Mouse (Mus musculus): Measurements from ENCODE around the gene B3galnt1. TPM values are rescaled to one million over a fixed set of nuclear protein-coding genes. Genes with fewer than 3 reads are reported as not detected.

Gene B3galnt1
- polyA plus RNA-seq, 1 experiment from 2014 or later: 111 TPM

GRCm38 (mm10) chr3:69561686-69562085 lies 37.1 kb downstream of the B3galnt1 start:
- no peak overlapping the region for H3K9ac ChIP-seq (replicated peaks)
- ATAC-seq (ENCODE audit: low FRiP score): no peak
- H3K9me3 ChIP-seq (replicated peaks): no peaks in the 10 kb centered on the region
- H3K27me3 ChIP-seq (replicated peaks): no peaks in the 10 kb centered on the region
- no peak overlapping the region for H3K4me3 ChIP-seq (replicated peaks)
- WGBS: 75% methylated on average over 5 of the region's 5 CpGs
- peaks cover 6% of the 10 kb centered on the region; the same call in 1 of the 2 replicates for H3K4me1 ChIP-seq
- no peak overlapping the region for H3K27ac ChIP-seq (replicated peaks)
- no peak overlapping the region for H3K4me2 ChIP-seq
- no peaks in the 10 kb centered on the region for H3K36me3 ChIP-seq

- no peak overlapping the region for H3K4me3 ChIP-seq (replicated peaks)
- 90% methylated on average over 7 of the region's 7 CpGs for WGBS
These were observed 38.8 kb downstream of the B3galnt1 start for GRCm38 (mm10) chr3:69559975-69560330.

GRCm38 (mm10) chr3:69559316-69559974 lies 39.3 kb downstream of the B3galnt1 start:
- Histone ChIP-seq H3K27ac (replicated peaks) (no peak overlapping the region), H3K9ac (replicated peaks) (no peak overlapping the region), H3K4me2 (no peak overlapping the region), H3K4me1 (peaks cover 6% of the 10 kb centered on the region; the same call in 1 of the 2 replicates), H3K36me3 (no peaks in the 10 kb centered on the region), H3K27me3 (replicated peaks) (no peaks in the 10 kb centered on the region), H3K9me3 (replicated peaks) (no peaks in the 10 kb centered on the region), H3K4me3 (replicated peaks) (no peak overlapping the region)
- WGBS: 83% methylated on average over 6 of the region's 6 CpGs
- no peak for ATAC-seq (ENCODE audit: low FRiP score)

More at GRCm38 (mm10) chr3:69559975-69560330, 38.8 kb downstream of the B3galnt1 start:
- Histone ChIP-seq H3K27me3 (replicated peaks) (no peaks in the 10 kb centered on the region), H3K27ac (replicated peaks) (no peak overlapping the region), H3K9ac (replicated peaks) (no peak overlapping the region), H3K4me2 (no peak overlapping the region), H3K4me1 (peaks cover 6% of the 10 kb centered on the region; the same call in 1 of the 2 replicates), H3K36me3 (no peaks in the 10 kb centered on the region), H3K9me3 (replicated peaks) (no peaks in the 10 kb centered on the region)
- no peak for ATAC-seq (ENCODE audit: low FRiP score)

GRCm38 (mm10) chr3:69556092-69556778 lies 42.5 kb downstream of the B3galnt1 start:
- Histone ChIP-seq H3K27ac (replicated peaks) (no peak overlapping the region), H3K9ac (replicated peaks) (no peak overlapping the region), H3K9me3 (replicated peaks) (no peaks in the 10 kb centered on the region), H3K4me1 (peaks cover 6% of the 10 kb centered on the region; the same call in 1 of the 2 replicates), H3K4me3 (replicated peaks) (no peak overlapping the region), H3K4me2 (no peak overlapping the region), H3K36me3 (no peaks in the 10 kb centered on the region; the same call in 1 of the 2 replicates), H3K27me3 (replicated peaks) (no peaks in the 10 kb centered on the region)
- WGBS: 86% methylated on average over 12 of the region's 12 CpGs
- no peak for ATAC-seq (ENCODE audit: low FRiP score)

GRCm38 (mm10) chr3:69555511-69555910 lies 43.2 kb downstream of the B3galnt1 start:
- no peak overlapping the region for H3K27ac ChIP-seq (replicated peaks)
- H3K27me3 ChIP-seq (replicated peaks): no peaks in the 10 kb centered on the region
- no peak overlapping the region for H3K4me3 ChIP-seq (replicated peaks)
- no peak for ATAC-seq (ENCODE audit: low FRiP score)
- no peak overlapping the region for H3K4me2 ChIP-seq
- H3K36me3 ChIP-seq: no peaks in the 10 kb centered on the region; the same call in 1 of the 2 replicates
- WGBS: 88% methylated on average over 6 of the region's 6 CpGs
- no peaks in the 10 kb centered on the region for H3K9me3 ChIP-seq (replicated peaks)
- H3K4me1 ChIP-seq: peaks cover 6% of the 10 kb centered on the region; the same call in 1 of the 2 replicates
- no peak overlapping the region for H3K9ac ChIP-seq (replicated peaks)

GRCm38 (mm10) chr3:69549602-69550001 lies 49.2 kb downstream of the B3galnt1 start:
- Histone ChIP-seq H3K27me3 (replicated peaks) (no peaks in the 10 kb centered on the region), H3K36me3 (no peaks in the 10 kb centered on the region; the same call in 1 of the 2 replicates), H3K9ac (replicated peaks) (no peak overlapping the region), H3K27ac (replicated peaks) (no peak overlapping the region), H3K4me3 (replicated peaks) (no peak overlapping the region), H3K4me1 (no peaks in the 10 kb centered on the region), H3K4me2 (no peak overlapping the region), H3K9me3 (replicated peaks) (no peaks in the 10 kb centered on the region)
- no peak for ATAC-seq (ENCODE audit: low FRiP score)
- WGBS: 72% methylated on average over 4 of the region's 4 CpGs

GRCm38 (mm10) chr3:69548704-69549455 lies 49.9 kb downstream of the B3galnt1 start:
- H3K4me3 ChIP-seq (replicated peaks): no peak overlapping the region
- 87% methylated on average over 22 of the region's 22 CpGs for WGBS
- H3K9ac ChIP-seq (replicated peaks): no peak overlapping the region
- H3K9me3 ChIP-seq (replicated peaks): no peaks in the 10 kb centered on the region
- no peak overlapping the region for H3K4me2 ChIP-seq
- H3K36me3 ChIP-seq: no peaks in the 10 kb centered on the region; the same call in 1 of the 2 replicates
- no peak overlapping the region for H3K27ac ChIP-seq (replicated peaks)
- H3K27me3 ChIP-seq (replicated peaks): no peaks in the 10 kb centered on the region
- ATAC-seq (ENCODE audit: low FRiP score): no peak
- no peaks in the 10 kb centered on the region for H3K4me1 ChIP-seq

- no peak overlapping the region for H3K27ac ChIP-seq (replicated peaks)
- no peaks in the 10 kb centered on the region for H3K9me3 ChIP-seq (replicated peaks)
- ATAC-seq (ENCODE audit: low FRiP score): 0 out of 2 replicates have a peak, but pooled peaks have one; percentile 46
- H3K4me1 ChIP-seq: peaks cover 5% of the 10 kb centered on the region
- WGBS: 55% methylated on average over 5 of the region's 5 CpGs
- H3K36me3 ChIP-seq: no peaks in the 10 kb centered on the region
- no peak overlapping the region for H3K4me3 ChIP-seq (replicated peaks)
- no peaks in the 10 kb centered on the region for H3K27me3 ChIP-seq (replicated peaks)
- H3K4me2 ChIP-seq: no peak overlapping the region
- no peak overlapping the region for H3K9ac ChIP-seq (replicated peaks)
These were observed 53.7 kb downstream of the B3galnt1 start for GRCm38 (mm10) chr3:69545017-69545416.

GRCm38 (mm10) chr3:69543730-69544129 lies 55.0 kb downstream of the B3galnt1 start:
- no peak overlapping the region for H3K4me3 ChIP-seq (replicated peaks)
- H3K4me2 ChIP-seq: no peak overlapping the region
- no peaks in the 10 kb centered on the region for H3K27me3 ChIP-seq (replicated peaks)
- H3K27ac ChIP-seq (replicated peaks): no peak overlapping the region
- no peak overlapping the region for H3K9ac ChIP-seq (replicated peaks)
- no peaks in the 10 kb centered on the region for H3K36me3 ChIP-seq
- peaks cover 10% of the 10 kb centered on the region for H3K4me1 ChIP-seq
- no peaks in the 10 kb centered on the region for H3K9me3 ChIP-seq (replicated peaks)
- WGBS: 100% methylated on average over 1 of the region's 1 CpGs
- no peak for ATAC-seq (ENCODE audit: low FRiP score)

- peaks cover 13% of the 10 kb centered on the region for H3K4me1 ChIP-seq
- H3K9me3 ChIP-seq (replicated peaks): no peaks in the 10 kb centered on the region
- ATAC-seq (ENCODE audit: low FRiP score): no peak
- H3K4me2 ChIP-seq: no peak overlapping the region
- no peaks in the 10 kb centered on the region for H3K36me3 ChIP-seq
- no peak overlapping the region for H3K27ac ChIP-seq (replicated peaks)
- no peaks in the 10 kb centered on the region for H3K27me3 ChIP-seq (replicated peaks)
- WGBS: 45% methylated on average over 8 of the region's 8 CpGs
- H3K4me3 ChIP-seq (replicated peaks): no peak overlapping the region
- no peak overlapping the region for H3K9ac ChIP-seq (replicated peaks)
These were observed 55.8 kb downstream of the B3galnt1 start for GRCm38 (mm10) chr3:69542962-69543361.

GRCm38 (mm10) chr3:69535941-69536647 lies 62.7 kb downstream of the B3galnt1 start:
- 18% methylated on average over 25 of the region's 25 CpGs for WGBS
- Histone ChIP-seq H3K27ac (replicated peaks) (peak overlapping the region; percentile 54), H3K9me3 (replicated peaks) (no peaks in the 10 kb centered on the region), H3K27me3 (replicated peaks) (no peaks in the 10 kb centered on the region), H3K4me2 (peak overlapping the region; percentile 36), H3K4me3 (replicated peaks) (no peak overlapping the region), H3K36me3 (no peaks in the 10 kb centered on the region), H3K9ac (replicated peaks) (no peak overlapping the region), H3K4me1 (peaks cover 32% of the 10 kb centered on the region)
- ATAC-seq (ENCODE audit: low FRiP score): 0 out of 2 replicates have a peak, but pooled peaks have one; percentile 61

Measured in neural tube, embryonic 15.5 days (tissue).